Mouse (Mus musculus) liver, embryonic 13.5 days (tissue): Measurements from ENCODE around the gene Mta2. TPM values are rescaled to one million over a fixed set of nuclear protein-coding genes. Genes with fewer than 3 reads are reported as not detected.

Experiments
- ATAC-seq: fragments of 200-750 bp; cut with Nextera tagmentation; 2 replicates; pipeline ENCODE4 v1.8.0; 2017; ENCODE audit warnings: low read depth, mild to moderate bottlenecking, moderate number of reproducible peaks, moderate library complexity
- DNase-seq: peaks from one replicate; pipeline ENCODE4 v3.0.0; 2022
- H3K27ac ChIP-seq: fragments of 300-500 bp; sonication (generic); 2 replicates; pipeline ENCODE4 v1.5.1; 2015; ENCODE audit warnings: moderate library complexity, mild to moderate bottlenecking, inconsistent platforms
- H3K27me3 ChIP-seq: fragments of 300-500 bp; sonication (generic); 2 replicates; pipeline ENCODE4 v1.6.1; 2015; ENCODE audit warnings: mild to moderate bottlenecking, inconsistent platforms
- H3K36me3 ChIP-seq: fragments of 300-500 bp; sonication (generic); 2 replicates; pipeline ENCODE4 v1.6.1; 2015; ENCODE audit warnings: mild to moderate bottlenecking, inconsistent platforms
- H3K4me1 ChIP-seq: fragments of 300-500 bp; sonication (generic); replicated peaks from 2 replicates; pipeline ENCODE4 v1.6.1; 2015; ENCODE audit warnings: inconsistent platforms
- H3K4me2 ChIP-seq: fragments of 300-500 bp; sonication (generic); 2 replicates; pipeline ENCODE4 v1.6.1; 2015; ENCODE audit warnings: inconsistent platforms, mild to moderate bottlenecking, moderate library complexity
- H3K4me3 ChIP-seq: fragments of 300-500 bp; sonication (generic); replicated peaks from 2 replicates; pipeline ENCODE4 v1.5.1; 2015; ENCODE audit warnings: mild to moderate bottlenecking, inconsistent platforms
- H3K9ac ChIP-seq: fragments of 300-500 bp; sonication (generic); 2 replicates; pipeline ENCODE4 v1.6.1; 2015; ENCODE audit warnings: mild to moderate bottlenecking, inconsistent platforms
- H3K9me3 ChIP-seq: fragments of 300-500 bp; sonication (generic); replicated peaks from 2 replicates; pipeline ENCODE4 v1.6.1; 2016; ENCODE audit warnings: inconsistent platforms
- WGBS: fragments of 180-500 bp; shearing (Covaris S2); methylation state at CpG from one replicate; pipeline ENCODE4 v1.1.7; 2015; ENCODE audit not compliant: insufficient replicate concordance; 5-methylcytosine and 5-hydroxymethylcytosine counted together
- polyA plus RNA-seq: library from polyadenylated mRNA; unstranded; fragments of >200 nt; fragmentation: Nextera tagmentation; extraction: Ambion mirVana; gene quantifications from 2 replicates; pipeline ENCODE4 v1.2.1, GENCODE M21; 2015

Mta2 gene
- polyA plus RNA-seq, 1 experiment from 2014 or later, result 99.5 TPM

DNA sequence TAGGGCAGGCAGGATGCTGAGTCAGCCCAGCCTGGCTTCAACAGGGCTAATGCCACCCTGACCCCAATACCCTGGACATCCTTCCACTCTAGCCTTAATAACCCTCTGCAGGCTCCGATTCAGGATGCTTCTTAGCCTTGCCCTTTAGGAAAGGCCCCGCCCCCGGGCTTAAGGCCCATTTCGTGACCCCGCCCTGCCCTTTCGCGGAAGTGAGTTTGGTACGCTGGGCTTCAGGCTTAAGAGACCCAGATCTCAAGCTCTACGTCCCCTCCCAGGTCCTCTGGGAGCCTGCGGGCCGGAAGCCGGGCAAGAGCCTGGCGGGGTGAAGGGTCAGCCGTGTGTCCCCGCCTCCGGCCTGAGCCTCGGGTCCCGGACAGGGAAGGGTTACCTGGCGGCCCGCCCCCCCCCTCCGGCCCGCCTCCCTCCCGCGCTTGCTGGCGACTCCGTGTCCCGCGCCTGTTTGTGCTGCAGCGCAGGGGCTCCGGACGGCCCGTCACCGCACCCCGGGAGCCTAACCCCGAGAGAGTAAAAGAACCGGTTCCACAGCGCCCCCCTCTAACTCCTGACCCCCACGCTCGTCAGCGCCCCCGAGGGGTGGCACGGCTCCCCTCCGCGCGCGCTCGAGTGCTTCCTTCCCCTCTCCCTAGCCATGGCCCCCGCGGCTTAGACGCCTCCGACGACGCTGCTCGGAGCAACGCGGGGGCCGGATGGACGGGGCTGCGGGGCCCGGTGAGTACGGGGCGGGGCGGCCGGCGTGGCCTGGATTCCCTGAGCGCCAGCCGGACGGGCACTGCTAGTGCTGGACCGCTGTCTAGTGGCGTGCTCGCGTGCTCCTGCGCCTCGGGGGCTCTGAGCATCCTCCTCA is 12.2 kb upstream of the Mta2 start, which contains the start of the genes Rom1 and Eml3:
Gene Rom1 (minus strand): TSS at position 133 of the 865 bp plus-strand sequence.
Gene Eml3 (plus strand): TSS at position 329 of the 865 bp plus-strand sequence.
- Histone ChIP-seq H3K9ac (peak within 1 kb of the TSS; percentile 81), H3K4me1 (peaks cover 51% of the 10 kb centered on the region), H3K27ac (peak within 1 kb of the TSS; percentile 90), H3K9me3 (no peaks in the 10 kb centered on the region), H3K4me3 (peak within 1 kb of the TSS; percentile 79), H3K27me3 (no peaks in the 10 kb centered on the region), H3K36me3 (peaks cover 59% of the 10 kb centered on the region), H3K4me2 (peak within 1 kb of the TSS; percentile 85)
- DNase-seq, result peak; percentile 80
- under 1% methylated on average over 70 of the region's 74 CpGs for WGBS
- peak; percentile 78 for ATAC-seq

DNA sequence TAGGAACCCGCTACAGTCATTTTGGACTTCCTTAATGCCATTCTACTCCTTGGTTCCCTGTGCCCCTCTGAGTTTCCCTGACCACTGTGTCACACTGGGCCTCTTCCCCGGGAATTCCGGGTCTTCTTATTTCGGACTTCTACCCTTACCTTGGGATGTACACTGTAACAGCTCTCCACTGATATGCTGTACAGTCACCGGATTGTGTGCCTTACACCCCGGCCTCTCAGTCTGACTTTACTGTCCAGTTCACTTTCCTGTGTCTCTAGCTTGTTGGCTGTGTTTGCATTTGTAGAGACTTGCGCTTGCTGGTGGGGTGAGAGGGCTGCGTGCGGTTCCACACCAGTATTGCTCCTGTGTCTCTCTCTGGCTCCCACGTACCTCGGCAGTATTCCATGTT is 11.6 kb upstream of the Mta2 start:
- DNase-seq (no peak), ATAC-seq (no peak)
- peaks cover 64% of the 10 kb centered on the region for H3K36me3 ChIP-seq
- peaks cover 49% of the 10 kb centered on the region for H3K4me1 ChIP-seq
- peak overlapping the region; percentile 85 for H3K4me2 ChIP-seq
- 9% methylated on average over 11 of the region's 11 CpGs for WGBS
- peak overlapping the region; percentile 79 for H3K4me3 ChIP-seq
- no peaks in the 10 kb centered on the region for H3K27me3 ChIP-seq
- H3K27ac ChIP-seq, result peak overlapping the region; percentile 90
- H3K9ac ChIP-seq, result peak overlapping the region; percentile 81
- H3K9me3 ChIP-seq, result no peaks in the 10 kb centered on the region

GRCm38 (mm10) chr19:8930771-8931170 is 10.9 kb upstream of the Mta2 start:
- no peaks in the 10 kb centered on the region for H3K27me3 ChIP-seq
- peak overlapping the region; percentile 79 for H3K4me3 ChIP-seq
- H3K4me1 ChIP-seq, result peaks cover 48% of the 10 kb centered on the region
- peak overlapping the region; percentile 85 for H3K4me2 ChIP-seq
- H3K27ac ChIP-seq, result no peak overlapping the region
- H3K36me3 ChIP-seq, result peaks cover 63% of the 10 kb centered on the region
- WGBS, result 78% methylated on average over 7 of the region's 7 CpGs
- DNase-seq (no peak), ATAC-seq (no peak)
- H3K9ac ChIP-seq, result peak overlapping the region; percentile 81
- H3K9me3 ChIP-seq, result no peaks in the 10 kb centered on the region

DNA sequence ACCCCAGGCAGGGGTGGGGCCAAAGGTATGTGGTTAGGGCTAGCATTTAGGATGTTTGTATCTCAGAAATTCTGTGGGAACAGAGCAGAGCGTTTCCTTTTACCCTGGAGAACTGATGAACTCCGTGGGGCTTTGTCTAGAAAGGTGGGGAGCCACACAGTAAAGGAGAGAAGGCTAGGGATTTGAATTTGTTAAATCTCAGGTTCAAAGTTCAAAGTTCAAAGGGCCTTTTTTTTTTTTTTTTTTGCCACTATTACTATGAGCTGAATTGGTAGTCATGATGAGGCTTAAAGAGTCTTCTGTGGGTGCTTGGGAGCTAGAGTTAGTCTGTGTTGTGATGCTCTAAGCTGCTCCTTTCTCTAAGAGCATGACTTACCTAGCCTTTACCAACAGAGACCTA is 4.9 kb upstream of the Mta2 start:
- H3K9me3 ChIP-seq, result no peaks in the 10 kb centered on the region
- H3K27me3 ChIP-seq, result no peaks in the 10 kb centered on the region
- peaks cover 79% of the 10 kb centered on the region for H3K36me3 ChIP-seq
- H3K9ac ChIP-seq, result no peak overlapping the region
- ATAC-seq (no peak), DNase-seq (no peak)
- WGBS, result 89% methylated on average over 2 of the region's 2 CpGs
- peaks cover 16% of the 10 kb centered on the region for H3K4me1 ChIP-seq
- H3K4me2 ChIP-seq, result no peak overlapping the region
- H3K4me3 ChIP-seq, result no peak overlapping the region
- H3K27ac ChIP-seq, result no peak overlapping the region

GRCm38 (mm10) chr19:8940526-8941133 is 1.0 kb upstream of the Mta2 start:
- Histone ChIP-seq H3K36me3 (peaks cover 67% of the 10 kb centered on the region), H3K4me1 (peaks cover 45% of the 10 kb centered on the region), H3K9ac (peak overlapping the region; percentile 100; the same call in 1 of the 2 replicates), H3K27me3 (no peaks in the 10 kb centered on the region), H3K27ac (peak overlapping the region; percentile 98; the same call in 1 of the 2 replicates), H3K4me3 (peak overlapping the region; percentile 98; the same call in 1 of the 2 replicates), H3K9me3 (no peaks in the 10 kb centered on the region), H3K4me2 (peak overlapping the region; percentile 78)
- ATAC-seq (no peak), DNase-seq (no peak)
- 78% methylated on average over 15 of the region's 15 CpGs for WGBS

DNA sequence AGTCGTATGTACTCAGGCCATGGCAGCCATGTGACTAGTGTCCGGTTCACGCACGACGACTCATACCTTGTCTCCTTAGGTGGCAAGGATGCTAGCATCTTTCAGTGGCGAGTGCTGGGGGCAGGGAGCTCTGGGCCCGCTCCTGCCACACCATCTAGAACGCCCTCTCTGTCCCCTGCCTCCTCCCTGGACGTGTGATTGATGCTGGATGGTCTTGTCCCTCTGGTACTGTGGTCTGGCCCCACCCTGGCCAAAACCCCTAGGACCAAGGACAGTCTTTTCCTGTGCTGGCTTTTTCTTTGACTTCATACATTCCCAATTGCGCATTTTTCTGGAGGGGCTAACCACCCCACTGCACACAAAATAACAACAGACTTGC is 550 bp upstream of the Mta2 start:
- Histone ChIP-seq H3K9me3 (no peaks in the 10 kb centered on the region), H3K4me2 (peak overlapping the region; percentile 78), H3K4me3 (peak overlapping the region; percentile 98), H3K27me3 (no peaks in the 10 kb centered on the region), H3K9ac (peak overlapping the region; percentile 100), H3K36me3 (peaks cover 67% of the 10 kb centered on the region), H3K27ac (peak overlapping the region; percentile 98), H3K4me1 (peaks cover 50% of the 10 kb centered on the region)
- WGBS, result 41% methylated on average over 10 of the region's 10 CpGs
- DNase-seq (no peak), ATAC-seq (no peak; the same call in 1 of the 2 replicates)

DNA sequence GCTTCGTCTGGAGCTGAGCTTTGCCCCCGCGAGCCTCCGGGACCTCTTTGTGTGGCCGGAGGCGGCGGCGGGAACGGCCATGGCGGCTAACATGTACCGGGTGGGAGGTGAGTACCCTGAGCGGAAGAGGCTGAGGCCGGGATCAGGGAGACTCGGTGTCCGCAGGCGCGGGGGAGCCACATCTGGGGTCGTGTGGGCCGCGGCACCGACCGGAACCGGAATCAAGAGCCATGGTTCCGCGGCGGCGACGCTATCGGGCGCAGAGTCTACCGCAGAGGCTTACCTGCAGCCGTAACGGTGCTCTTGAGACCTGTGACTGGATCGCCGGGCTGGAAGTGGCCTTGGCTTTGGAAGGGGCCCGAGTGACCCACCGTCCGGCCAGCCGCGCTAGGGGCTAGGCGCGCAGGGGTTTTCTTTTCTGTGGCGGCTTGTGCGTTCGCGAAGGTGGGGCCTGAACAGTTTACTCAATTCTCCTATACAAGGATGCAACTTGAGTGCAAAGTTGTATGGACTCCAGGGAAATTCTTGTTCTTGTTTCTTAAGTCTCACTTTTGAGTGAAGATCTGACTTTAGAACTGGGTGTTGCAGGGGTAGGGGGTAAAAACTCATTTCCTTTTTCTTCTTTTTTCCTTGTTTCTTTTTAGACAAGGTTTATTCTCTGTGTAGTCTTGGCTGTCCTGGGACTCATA is 745 bp downstream of the Mta2 start:
- no peaks in the 10 kb centered on the region for H3K9me3 ChIP-seq
- H3K4me2 ChIP-seq, result peak overlapping the region; percentile 78
- H3K36me3 ChIP-seq, result peaks cover 67% of the 10 kb centered on the region
- H3K27ac ChIP-seq, result peak overlapping the region; percentile 98
- no peak for DNase-seq
- peak overlapping the region; percentile 100 for H3K9ac ChIP-seq
- no peaks in the 10 kb centered on the region for H3K27me3 ChIP-seq
- WGBS, result under 1% methylated on average over 46 of the region's 46 CpGs
- H3K4me1 ChIP-seq, result peaks cover 63% of the 10 kb centered on the region
- ATAC-seq, result peak; percentile 35
- H3K4me3 ChIP-seq, result peak overlapping the region; percentile 98

- Histone ChIP-seq H3K4me3 (peak overlapping the region; percentile 98), H3K9ac (peak overlapping the region; percentile 100), H3K9me3 (no peaks in the 10 kb centered on the region), H3K4me2 (peak overlapping the region; percentile 78), H3K27ac (peak overlapping the region; percentile 98), H3K36me3 (peaks cover 69% of the 10 kb centered on the region), H3K4me1 (peaks cover 66% of the 10 kb centered on the region), H3K27me3 (no peaks in the 10 kb centered on the region)
- ATAC-seq (no peak), DNase-seq (no peak)
- WGBS, result 33% methylated on average over 2 of the region's 2 CpGs
Observed at GRCm38 (mm10) chr19:8943047-8943446, 1.4 kb downstream of the Mta2 start.

GRCm38 (mm10) chr19:8944062-8944461 is 2.4 kb downstream of the Mta2 start:
- peak overlapping the region; percentile 98 for H3K4me3 ChIP-seq
- no peaks in the 10 kb centered on the region for H3K9me3 ChIP-seq
- WGBS, result 6% methylated on average over 5 of the region's 5 CpGs
- DNase-seq (peak; percentile 54), ATAC-seq (peak; percentile 49)
- peak overlapping the region; percentile 78 for H3K4me2 ChIP-seq
- peak overlapping the region; percentile 100 for H3K9ac ChIP-seq
- H3K27me3 ChIP-seq, result no peaks in the 10 kb centered on the region
- H3K36me3 ChIP-seq, result peaks cover 69% of the 10 kb centered on the region
- H3K27ac ChIP-seq, result peak overlapping the region; percentile 98
- peaks cover 66% of the 10 kb centered on the region for H3K4me1 ChIP-seq

DNA sequence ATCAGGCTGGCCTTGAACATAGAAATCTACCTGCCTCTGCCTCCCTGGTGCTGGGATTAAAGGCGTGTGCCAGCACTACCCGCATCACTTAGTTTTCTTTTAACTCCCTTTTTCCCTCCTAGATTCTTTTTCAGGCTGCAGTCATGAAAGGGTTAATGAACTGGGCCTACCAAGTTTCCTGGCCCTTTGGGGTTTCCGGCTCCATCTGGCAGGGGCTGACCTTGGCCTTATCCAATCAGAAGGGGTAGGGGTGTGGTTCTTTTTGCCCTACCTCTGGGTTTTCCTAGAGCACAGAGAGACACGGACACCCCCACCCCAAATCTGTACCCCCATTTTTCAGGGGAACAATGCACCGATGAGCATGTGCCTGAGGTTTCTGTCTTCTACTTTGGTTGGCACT is 3.1 kb downstream of the Mta2 start:
- Histone ChIP-seq H3K9ac (peak overlapping the region; percentile 100), H3K9me3 (no peaks in the 10 kb centered on the region), H3K4me2 (peak overlapping the region; percentile 78), H3K4me1 (peaks cover 66% of the 10 kb centered on the region), H3K36me3 (peaks cover 70% of the 10 kb centered on the region), H3K27ac (peak overlapping the region; percentile 98), H3K27me3 (no peaks in the 10 kb centered on the region), H3K4me3 (peak overlapping the region; percentile 98)
- DNase-seq, result peak; percentile 66
- ATAC-seq, result no peak
- WGBS, result 19% methylated on average over 5 of the region's 5 CpGs

DNA sequence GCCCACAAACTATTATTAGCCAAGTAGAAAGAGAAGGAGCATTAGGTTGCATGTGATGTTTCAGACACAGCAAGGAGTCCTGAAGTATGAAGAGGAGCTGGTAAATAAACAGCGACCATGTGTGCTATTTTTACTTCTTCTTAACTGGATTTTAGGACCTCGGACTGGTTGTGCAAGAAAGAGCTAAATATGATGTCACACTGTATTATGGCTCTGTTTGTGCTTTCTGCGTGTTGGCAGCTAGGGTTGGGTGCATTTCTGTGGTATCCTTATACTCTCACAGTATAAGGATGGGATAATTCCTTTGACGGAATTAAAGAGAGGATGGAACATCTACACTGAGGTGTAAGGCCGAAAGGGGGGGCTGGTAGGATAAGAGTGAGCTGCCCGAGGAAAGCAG is 3.6 kb downstream of the Mta2 start:
- Histone ChIP-seq H3K27me3 (no peaks in the 10 kb centered on the region), H3K9me3 (no peaks in the 10 kb centered on the region), H3K4me1 (peaks cover 64% of the 10 kb centered on the region), H3K27ac (peak overlapping the region; percentile 98), H3K36me3 (peaks cover 72% of the 10 kb centered on the region), H3K4me3 (peak overlapping the region; percentile 98; the same call in 1 of the 2 replicates), H3K9ac (peak overlapping the region; percentile 100), H3K4me2 (peak overlapping the region; percentile 78)
- DNase-seq (no peak), ATAC-seq (no peak)
- WGBS, result 67% methylated on average over 6 of the region's 6 CpGs
